Mouse (Mus musculus) heart, postnatal 25 days (tissue): ENCODE data around the gene Vmn1r78. TPM values are rescaled to one million over a fixed set of nuclear protein-coding genes. Genes with fewer than 3 reads are reported as not detected.
"Not testable (repeated sequence)": the region's sequence is repeated elsewhere in the genome, so short reads cannot be mapped to it uniquely, and the experiment has no call there.

Source experiments
- DNase-seq: peaks from one replicate; pipeline ENCODE4 v3.0.0; 2022; ENCODE audit warnings: low spot score
- intact Hi-C: fragments of 180-260 bp; cut with DNase I; formaldehyde crosslinking; loops from one replicate; pipeline ENCODE4 v1.15.1; 2025
- total RNA-seq, 2 experiments: library from RNA; stranded (reverse); gene quantifications; 2 replicates each; pipeline ENCODE4 v1.2.3; 2021

Vmn1r78 gene
- total RNA-seq = not detected

DNA sequence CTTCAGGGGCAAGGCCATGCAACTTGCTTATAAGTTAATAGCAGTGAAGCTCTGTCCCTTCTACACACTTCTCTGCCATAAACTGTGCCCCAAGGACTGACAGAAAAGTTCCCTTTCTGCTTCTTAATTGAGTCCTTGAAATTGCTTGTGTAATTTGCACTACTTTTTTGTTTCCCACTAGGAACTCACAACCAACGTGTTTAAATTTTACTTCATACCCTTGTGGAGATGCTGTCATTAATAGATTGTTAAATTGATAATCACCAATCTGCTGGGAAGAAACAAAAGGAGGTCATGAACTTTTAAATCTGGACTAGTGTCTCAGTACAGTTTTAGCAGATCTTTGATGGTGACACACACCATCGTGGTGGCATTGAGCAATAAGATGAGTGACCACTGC, at the start of gene Vmn1r78:
TSS of gene Vmn1r78 (plus strand) at position 301 of the 400 bp plus-strand sequence.
- intact Hi-C loops = no loop called here
- DNase-seq = no peak

DNA sequence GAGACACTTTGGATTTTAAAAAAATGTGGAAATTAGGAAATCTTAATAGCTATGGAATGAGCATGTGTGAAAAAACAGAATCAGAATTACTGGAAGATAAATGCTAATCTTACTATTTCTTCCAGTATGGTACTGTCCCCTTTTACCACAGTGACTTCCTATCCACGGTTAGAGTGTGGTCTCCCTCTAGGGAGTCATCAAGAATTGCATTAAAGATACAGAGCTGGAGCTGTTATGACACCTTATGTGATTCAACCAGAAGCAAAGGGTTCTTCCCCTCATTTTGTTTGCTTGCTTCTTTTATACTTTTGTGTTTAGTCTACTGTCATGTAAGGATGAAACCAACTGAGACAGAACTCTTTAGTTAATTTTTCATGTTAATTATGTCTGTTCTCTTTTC, 6.4 kb downstream of the Vmn1r78 start:
- intact Hi-C loops, DNase-seq: not testable (repeated sequence)

DNA sequence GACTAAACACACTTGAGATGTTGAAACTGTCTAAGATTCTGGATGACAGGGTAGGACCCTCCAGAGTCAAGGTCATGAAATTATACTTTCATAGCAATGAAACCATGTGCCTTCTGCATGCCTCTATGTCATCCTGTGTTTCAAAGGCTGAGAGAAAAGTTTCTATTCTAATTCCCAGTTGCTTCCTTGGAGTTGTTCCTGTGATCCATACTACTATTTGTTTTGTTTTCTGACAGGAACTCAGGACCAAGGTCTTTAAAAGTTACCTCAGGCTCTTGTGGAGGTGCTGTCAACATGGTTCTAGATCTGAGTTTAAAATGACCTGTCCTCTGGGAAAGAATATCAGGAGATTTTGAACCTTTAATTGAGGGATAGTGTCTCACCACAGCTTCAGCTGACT, 20.9 kb downstream of the Vmn1r78 start, which contains the start of gene Vmn1r79:
TSS of gene Vmn1r79 (plus strand) at position 301 of the 400 bp plus-strand sequence.
- intact Hi-C loops, DNase-seq: not testable (repeated sequence)

GRCm38 (mm10) chr7:12172926-12173325, 22.9 kb downstream of the Vmn1r78 start:
- DNase-seq, intact Hi-C loops: not testable (repeated sequence)

DNA sequence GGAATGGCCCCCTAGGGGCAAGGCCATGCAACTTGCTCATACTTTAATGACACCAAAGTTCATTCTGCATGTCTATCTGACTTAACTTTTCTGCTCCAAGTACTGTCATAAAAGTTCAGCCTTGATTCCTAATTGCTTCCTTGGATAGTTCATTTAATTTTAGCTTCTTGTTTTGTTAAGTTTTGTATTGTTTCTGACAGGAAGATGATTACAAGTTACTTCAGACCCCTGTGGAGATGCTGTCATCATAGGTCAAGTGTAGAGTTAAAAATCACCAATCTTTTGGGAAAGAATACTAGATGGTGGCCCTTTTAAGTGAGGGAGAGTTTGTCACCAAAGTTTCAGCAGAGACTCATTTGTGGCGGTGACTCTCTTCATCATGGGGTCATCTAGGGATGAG, 38.9 kb downstream of the Vmn1r78 start, which contains the start of gene Vmn1r80:
TSS of gene Vmn1r80 (plus strand) at position 301 of the 400 bp plus-strand sequence.
- intact Hi-C loops = no loop called here
- DNase-seq = no peak

GRCm38 (mm10) chr7:12204141-12204540, 54.1 kb downstream of the Vmn1r78 start:
- no peak for DNase-seq
- intact Hi-C loops = no loop called here

Other genes starting within 250 kb of the Vmn1r78 start
- gene Vmn1r76, start 212.0 kb upstream of the Vmn1r78 start, total RNA-seq = not detected
- under 1 TPM in 1 of 2 experiments, not detected in 1; 0.03 TPM for gene Vmn1r77, start 113.5 kb upstream of the Vmn1r78 start, total RNA-seq
- gene Vmn1r79, start 21.0 kb downstream of the Vmn1r78 start, total RNA-seq = not detected
- not detected for gene Vmn1r80, start 39.0 kb downstream of the Vmn1r78 start, total RNA-seq
- gene Vmn1r81, start 118.0 kb downstream of the Vmn1r78 start, total RNA-seq = not detected
- gene Vmn1r82, start 150.2 kb downstream of the Vmn1r78 start, total RNA-seq = not detected
- gene Vmn1r83, start 179.2 kb downstream of the Vmn1r78 start, total RNA-seq = not detected
- gene Vmn1r84, start 219.0 kb downstream of the Vmn1r78 start, total RNA-seq = not detected